Mouse (Mus musculus): ENCODE results near the gene Hrh3. TPM values are rescaled to one million over a fixed set of nuclear protein-coding genes. Genes with fewer than 3 reads are reported as not detected.
A peak's percentile ranks its signal among the peaks of the same experiment; 100 is the strongest.

Gene Hrh3
- polyA plus RNA-seq, 1 experiment = 0.16 TPM

DNA sequence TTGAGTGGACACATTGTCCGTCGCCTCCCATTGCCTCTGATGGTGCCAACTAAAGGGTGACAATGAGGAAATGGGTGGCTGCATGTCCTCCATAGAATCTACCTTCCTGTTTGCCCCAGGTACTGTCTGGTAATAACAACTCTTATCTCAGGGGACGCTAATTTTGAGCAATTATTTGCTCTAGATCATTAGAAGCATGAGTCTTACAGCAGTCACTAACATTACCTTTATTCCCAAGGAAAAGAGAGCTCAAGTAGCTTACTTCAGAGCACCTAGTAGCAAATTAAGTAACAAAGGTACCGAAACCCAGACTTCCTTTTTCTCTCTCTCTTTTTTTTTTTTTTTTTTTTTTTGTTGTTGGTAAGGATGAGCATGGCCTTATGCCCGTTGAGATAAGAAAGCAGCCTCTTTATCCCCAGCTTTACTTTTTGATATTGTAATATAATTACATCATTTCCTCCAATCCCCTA lies 16.0 kb upstream of the Hrh3 start:
- TF ChIP-seq USF1 (IDR thresholded peaks at IDR 0.05; ENCODE audit: low read depth) = no peak
- no peak for TF ChIP-seq MYOD1 (IDR thresholded peaks at IDR 0.05; ENCODE audit: control insufficient read depth in 1 of 3, insufficient read length in 2 of 3, low read depth in 2 of 3)
- TF ChIP-seq SRF (IDR thresholded peaks at IDR 0.05; ENCODE audit: control insufficient read depth, insufficient read length, low read depth) = no peak
- TF ChIP-seq MYOG (IDR thresholded peaks at IDR 0.05; ENCODE audit: control insufficient read depth in 1 of 3, insufficient read depth in 1 of 3, insufficient read length in 2 of 3, low read depth in 2 of 3) = no peak
- TF ChIP-seq CEBPB (IDR thresholded peaks at IDR 0.05; ENCODE audit: insufficient read depth, poor library complexity, severe bottlenecking) = no peak
- TF ChIP-seq REST (IDR thresholded peaks at IDR 0.05; ENCODE audit: insufficient read depth, insufficient read length) = no peak
- peaks cover 30% of the 10 kb centered on the region for H3K79me2 ChIP-seq (ENCODE audit: control insufficient read depth, insufficient read depth)
- no peak overlapping the region for H3ac ChIP-seq (ENCODE audit: control insufficient read depth, insufficient read length)
- peak overlapping the region; percentile 88 for H3K4me2 ChIP-seq (ENCODE audit: low read depth)
- peak overlapping the region; percentile 50 for H3K4me3 ChIP-seq
- no peaks in the 10 kb centered on the region for H3K27me3 ChIP-seq (ENCODE audit: control insufficient read depth, insufficient read depth, insufficient read length)
- H3K36me3 ChIP-seq (ENCODE audit: control insufficient read depth, insufficient read depth) = peaks cover 4% of the 10 kb centered on the region

DNA sequence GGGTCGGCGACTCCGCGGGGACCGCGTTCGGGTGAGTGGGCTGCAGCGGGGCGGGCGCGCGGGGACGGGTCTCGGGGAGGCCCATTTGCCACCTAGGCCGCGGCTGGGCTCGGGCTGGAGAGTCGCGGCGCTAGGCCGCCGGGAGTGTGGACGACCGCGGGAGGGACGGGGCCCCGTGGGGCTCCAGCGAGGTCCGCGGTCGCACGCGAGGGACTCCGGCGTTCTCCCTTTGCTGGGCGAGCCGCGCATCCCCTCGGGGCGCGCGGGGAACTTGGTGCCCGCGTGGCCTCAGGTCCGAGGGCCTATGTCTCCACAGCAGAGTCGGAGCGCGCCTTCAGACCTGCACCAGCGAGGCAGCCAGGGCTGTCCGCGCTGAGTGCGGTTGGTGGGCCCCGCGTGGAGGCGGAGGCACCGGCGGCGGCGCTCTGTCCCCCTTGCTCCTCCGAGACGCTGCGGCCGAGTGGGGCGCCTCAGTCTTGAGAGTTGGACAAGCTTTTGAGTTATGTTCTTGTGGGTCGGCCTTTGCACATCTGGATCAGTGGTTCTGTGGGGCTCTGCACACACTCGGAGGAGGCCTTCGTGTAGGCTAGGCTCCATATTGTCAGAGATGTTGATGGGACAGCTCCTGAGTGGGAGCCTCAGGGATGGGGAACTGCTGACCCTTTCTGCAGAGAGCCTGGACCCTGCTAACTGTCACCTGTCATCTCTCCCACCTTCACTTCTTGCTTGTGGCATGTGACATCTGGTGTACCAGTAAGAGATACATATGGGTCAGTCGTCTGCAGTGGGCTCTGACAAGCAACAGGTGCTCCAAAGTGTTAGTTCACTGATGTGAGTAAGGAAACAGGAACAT lies 15.4 kb upstream of the Hrh3 start:
- Histone ChIP-seq H3ac (ENCODE audit: control insufficient read depth, insufficient read length) (peak overlapping the region; percentile 54), H3K79me2 (ENCODE audit: control insufficient read depth, insufficient read depth) (peaks cover 27% of the 10 kb centered on the region), H3K27me3 (ENCODE audit: control insufficient read depth, insufficient read depth, insufficient read length) (no peaks in the 10 kb centered on the region), H3K4me2 (ENCODE audit: low read depth) (peak overlapping the region; percentile 88), H3K4me3 (peak overlapping the region; percentile 50), H3K36me3 (ENCODE audit: control insufficient read depth, insufficient read depth) (peaks cover 4% of the 10 kb centered on the region)
- TF ChIP-seq POLR2AphosphoS2 (IDR thresholded peaks at IDR 0.05; ENCODE audit: insufficient read length, low read depth) (no peak), SRF (IDR thresholded peaks at IDR 0.05; ENCODE audit: control insufficient read depth, insufficient read length, low read depth) (no peak), MYOD1 (IDR thresholded peaks at IDR 0.05; ENCODE audit: control insufficient read depth in 1 of 3, insufficient read length in 2 of 3, low read depth in 2 of 3) (no peak), TCF12 (IDR thresholded peaks at IDR 0.05; ENCODE audit: insufficient read depth, poor library complexity, severe bottlenecking) (no peak), E2F4 (IDR thresholded peaks at IDR 0.05; ENCODE audit: insufficient read depth) (no peak), USF1 (IDR thresholded peaks at IDR 0.05; ENCODE audit: low read depth) (no peak), MYOG (IDR thresholded peaks at IDR 0.05; ENCODE audit: control insufficient read depth in 1 of 3, insufficient read depth in 1 of 3, insufficient read length in 2 of 3, low read depth in 2 of 3) (no peak), CEBPB (IDR thresholded peaks at IDR 0.05; ENCODE audit: insufficient read depth, poor library complexity, severe bottlenecking) (no peak)

DNA sequence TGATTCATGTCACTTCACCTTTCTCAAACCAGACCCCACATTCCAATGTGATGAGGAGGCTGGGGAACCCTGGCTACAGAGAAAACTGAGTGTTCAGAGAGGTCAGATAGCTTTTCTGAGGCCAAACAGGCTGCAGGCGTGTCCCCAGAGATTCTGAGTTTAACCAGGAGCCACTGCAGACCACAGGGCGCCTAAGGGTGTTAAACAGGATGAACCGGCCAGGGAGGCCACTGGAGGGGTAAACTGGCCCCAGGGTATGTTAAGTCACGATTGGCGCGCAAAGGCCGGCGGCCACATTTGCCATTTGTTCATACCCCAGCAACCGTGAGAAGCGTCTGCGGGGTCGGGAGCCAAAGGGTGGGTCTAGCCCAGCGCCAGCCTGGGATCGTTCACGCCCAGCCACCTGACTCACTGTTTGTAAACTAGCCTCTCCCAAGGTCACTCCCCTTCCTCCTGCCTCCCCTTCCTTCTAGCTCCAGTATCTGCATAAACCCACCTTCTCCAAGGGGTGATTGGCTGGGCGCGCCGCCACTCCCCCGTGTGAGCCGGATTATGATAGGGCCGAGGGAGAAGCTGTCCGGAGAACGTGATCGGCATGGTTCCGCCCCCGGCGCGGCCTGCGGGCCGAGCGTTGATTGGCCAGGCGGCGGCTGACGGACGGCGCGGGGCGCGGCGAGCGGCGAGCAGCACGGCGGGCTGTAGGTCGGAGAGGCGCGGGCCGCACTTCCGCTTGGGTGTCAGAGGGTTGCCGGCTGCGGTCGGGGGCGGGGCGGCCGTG lies 14.6 kb upstream of the Hrh3 start, which contains the start of gene Osbpl2:
Gene Osbpl2 (plus strand): TSS at position 646 of the 778 bp plus-strand sequence.
- H3K27me3 ChIP-seq (ENCODE audit: control insufficient read depth, insufficient read depth, insufficient read length) = no peaks in the 10 kb centered on the region
- peak within 1 kb of the TSS; percentile 54 for H3ac ChIP-seq (ENCODE audit: control insufficient read depth, insufficient read length)
- TF ChIP-seq POLR2A (IDR thresholded peaks at IDR 0.05; ENCODE audit: insufficient read length, low read depth) = peak; percentile 80
- TF ChIP-seq MYOG (IDR thresholded peaks at IDR 0.05; ENCODE audit: control insufficient read depth in 1 of 3, insufficient read depth in 1 of 3, insufficient read length in 2 of 3, low read depth in 2 of 3) = peak in 2 of 3 experiments; percentile 45 to 70
- TF ChIP-seq TCF12 (IDR thresholded peaks at IDR 0.05; ENCODE audit: insufficient read depth, poor library complexity, severe bottlenecking) = no peak
- peak in 2 of 3 experiments; percentile 37 to 63 for TF ChIP-seq MYOD1 (IDR thresholded peaks at IDR 0.05; ENCODE audit: control insufficient read depth in 1 of 3, insufficient read length in 2 of 3, low read depth in 2 of 3)
- TF ChIP-seq E2F4 (IDR thresholded peaks at IDR 0.05; ENCODE audit: insufficient read depth) = no peak
- TF ChIP-seq SRF (IDR thresholded peaks at IDR 0.05; ENCODE audit: control insufficient read depth, insufficient read length, low read depth) = peak; percentile 7
- TF ChIP-seq REST (IDR thresholded peaks at IDR 0.05; ENCODE audit: insufficient read depth, insufficient read length) = no peak
- TF ChIP-seq MAX (IDR thresholded peaks at IDR 0.05; ENCODE audit: low read depth) = no peak
- peak; percentile 84 for TF ChIP-seq POLR2AphosphoS2 (IDR thresholded peaks at IDR 0.05; ENCODE audit: insufficient read length, low read depth)
- TF ChIP-seq USF1 (IDR thresholded peaks at IDR 0.05; ENCODE audit: low read depth) = peak; percentile 38
- TF ChIP-seq TCF3 (IDR thresholded peaks at IDR 0.05; ENCODE audit: insufficient read length, low read depth) = peak; percentile 2
- no peak for TF ChIP-seq CEBPB (IDR thresholded peaks at IDR 0.05; ENCODE audit: insufficient read depth, poor library complexity, severe bottlenecking)
- H3K36me3 ChIP-seq (ENCODE audit: control insufficient read depth, insufficient read depth) = peaks cover 4% of the 10 kb centered on the region
- H3K79me2 ChIP-seq (ENCODE audit: control insufficient read depth, insufficient read depth) = peaks cover 23% of the 10 kb centered on the region
- peak within 1 kb of the TSS; percentile 50 for H3K4me3 ChIP-seq
- H3K4me2 ChIP-seq (ENCODE audit: low read depth) = peak within 1 kb of the TSS; percentile 88

DNA sequence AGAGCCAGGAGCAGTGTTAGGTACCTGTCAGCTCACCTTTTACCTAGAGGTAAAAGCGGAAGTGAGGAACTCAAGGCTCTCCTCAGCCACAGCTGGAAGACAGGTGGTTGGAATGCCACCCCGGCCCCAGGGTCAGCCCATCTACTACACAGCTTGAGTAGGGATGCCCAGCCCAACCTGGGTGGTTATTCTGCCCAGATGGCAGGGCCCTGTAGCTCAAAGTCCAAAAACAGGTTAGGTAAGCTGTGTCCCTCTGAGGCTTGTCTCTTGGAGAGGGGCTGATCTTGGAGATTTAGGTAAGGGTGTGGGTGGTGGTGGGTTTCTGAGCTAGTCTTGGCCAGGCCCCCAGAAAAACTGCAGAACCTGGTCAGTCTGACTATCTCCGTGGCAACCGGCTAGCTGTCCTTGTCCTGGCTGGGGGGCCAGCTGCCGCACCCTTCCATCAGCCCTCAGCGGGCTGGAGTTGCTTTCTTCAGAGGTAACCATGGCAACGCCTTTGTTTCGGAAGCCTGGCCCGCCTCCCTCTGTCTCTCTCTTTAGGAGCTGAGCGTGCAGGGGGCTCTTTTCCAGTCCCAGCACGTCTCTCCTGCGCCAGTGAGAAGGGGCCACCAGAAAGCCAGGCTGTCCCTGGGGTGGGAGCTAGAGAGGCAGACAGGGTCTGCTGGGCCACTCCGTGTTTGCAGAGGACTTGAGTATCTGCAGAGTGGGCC lies 13.4 kb upstream of the Hrh3 start:
- Histone ChIP-seq H3K4me2 (ENCODE audit: low read depth) (peak overlapping the region; percentile 80), H3ac (ENCODE audit: control insufficient read depth, insufficient read length) (no peak overlapping the region), H3K36me3 (ENCODE audit: control insufficient read depth, insufficient read depth) (no peaks in the 10 kb centered on the region), H3K27me3 (ENCODE audit: control insufficient read depth, insufficient read depth, insufficient read length) (no peaks in the 10 kb centered on the region), H3K4me3 (peak overlapping the region; percentile 50), H3K79me2 (ENCODE audit: control insufficient read depth, insufficient read depth) (peaks cover 19% of the 10 kb centered on the region)
- no peak for TF ChIP-seq CEBPB (IDR thresholded peaks at IDR 0.05; ENCODE audit: insufficient read depth, poor library complexity, severe bottlenecking)
- TF ChIP-seq SRF (IDR thresholded peaks at IDR 0.05; ENCODE audit: control insufficient read depth, insufficient read length, low read depth) = no peak
- TF ChIP-seq E2F4 (IDR thresholded peaks at IDR 0.05; ENCODE audit: insufficient read depth) = no peak
- no peak for TF ChIP-seq MYOG (IDR thresholded peaks at IDR 0.05; ENCODE audit: control insufficient read depth in 1 of 3, insufficient read depth in 1 of 3, insufficient read length in 2 of 3, low read depth in 2 of 3)
- no peak for TF ChIP-seq MYOD1 (IDR thresholded peaks at IDR 0.05; ENCODE audit: control insufficient read depth in 1 of 3, insufficient read length in 2 of 3, low read depth in 2 of 3)
- no peak for TF ChIP-seq POLR2A (IDR thresholded peaks at IDR 0.05; ENCODE audit: insufficient read length, low read depth)
- TF ChIP-seq MAX (IDR thresholded peaks at IDR 0.05; ENCODE audit: low read depth) = no peak

Measured in myocyte (in vitro differentiated cells).